Mouse (Mus musculus): Measurements from ENCODE around the gene Gbgt1.

Gbgt1 gene

GRCm38 (mm10) chr2:28532938-28533771, 36.5 kb downstream of the Gbgt1 start:
- DNase-seq = peak; percentile 91

DNA sequence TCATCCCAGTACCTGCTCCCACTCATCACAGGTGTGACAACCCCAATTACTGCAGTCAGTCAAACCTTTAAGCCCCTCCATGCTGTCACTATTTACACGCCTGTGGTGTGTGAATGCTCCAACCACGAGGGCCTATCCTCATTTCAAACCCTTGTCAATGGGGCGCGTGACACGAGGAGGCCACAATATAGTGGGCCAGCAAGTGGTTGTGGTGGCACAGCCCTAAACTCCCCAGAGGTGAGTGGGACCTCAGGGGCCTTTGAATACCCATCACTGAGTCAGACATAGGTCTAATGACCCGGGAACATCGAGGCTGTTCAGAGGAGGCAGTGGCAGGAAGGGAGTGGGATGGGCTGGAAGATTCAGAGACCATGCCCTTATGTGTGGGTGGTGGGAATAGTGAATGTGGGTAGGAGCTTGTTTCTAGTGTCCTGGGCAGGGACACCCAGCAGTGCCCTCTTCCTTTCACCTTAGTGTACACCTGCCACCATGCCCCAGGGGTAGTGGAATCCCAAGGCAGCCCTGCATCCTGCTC, 37.3 kb downstream of the Gbgt1 start:
- DNase-seq = no peak

- peak; percentile 76 for DNase-seq
These were observed 38.0 kb downstream of the Gbgt1 start for GRCm38 (mm10) chr2:28534436-28535262.

DNA sequence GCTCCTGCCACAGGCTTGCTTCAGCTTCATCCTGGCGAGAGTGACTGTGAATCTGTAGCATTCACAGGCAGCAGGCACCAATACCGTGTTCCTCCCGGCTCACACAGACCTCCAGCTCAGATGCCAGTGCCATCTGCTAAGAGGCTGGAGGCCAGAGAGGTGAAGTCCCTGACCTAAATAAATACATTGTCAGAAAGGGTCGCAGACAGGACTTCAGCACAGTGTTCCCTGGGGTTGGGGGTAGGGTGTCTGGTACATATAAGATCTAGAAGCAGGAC, 38.5 kb downstream of the Gbgt1 start:
- DNase-seq = no peak

GRCm38 (mm10) chr2:28535650-28536049, 39.0 kb downstream of the Gbgt1 start:
- DNase-seq = no peak

- DNase-seq = peak; percentile 41
These were observed 39.5 kb downstream of the Gbgt1 start for GRCm38 (mm10) chr2:28536166-28536565.

- DNase-seq = no peak
These were observed 40.3 kb downstream of the Gbgt1 start for GRCm38 (mm10) chr2:28536766-28537633.

DNA sequence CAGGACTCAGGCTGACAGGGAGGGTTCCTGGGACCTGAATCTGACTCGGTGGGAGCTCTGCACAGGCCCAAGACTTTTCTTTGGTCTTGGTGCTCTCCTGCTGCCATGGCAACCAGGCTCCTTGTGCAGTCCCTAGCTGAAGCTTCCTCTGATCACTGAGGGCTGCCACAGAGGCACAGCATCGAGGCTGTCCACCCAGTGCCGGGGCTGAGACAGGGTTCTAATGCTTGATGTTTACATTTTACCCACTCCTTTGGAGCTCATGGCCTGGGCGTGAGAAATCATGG, 40.9 kb downstream of the Gbgt1 start:
- DNase-seq = no peak

DNA sequence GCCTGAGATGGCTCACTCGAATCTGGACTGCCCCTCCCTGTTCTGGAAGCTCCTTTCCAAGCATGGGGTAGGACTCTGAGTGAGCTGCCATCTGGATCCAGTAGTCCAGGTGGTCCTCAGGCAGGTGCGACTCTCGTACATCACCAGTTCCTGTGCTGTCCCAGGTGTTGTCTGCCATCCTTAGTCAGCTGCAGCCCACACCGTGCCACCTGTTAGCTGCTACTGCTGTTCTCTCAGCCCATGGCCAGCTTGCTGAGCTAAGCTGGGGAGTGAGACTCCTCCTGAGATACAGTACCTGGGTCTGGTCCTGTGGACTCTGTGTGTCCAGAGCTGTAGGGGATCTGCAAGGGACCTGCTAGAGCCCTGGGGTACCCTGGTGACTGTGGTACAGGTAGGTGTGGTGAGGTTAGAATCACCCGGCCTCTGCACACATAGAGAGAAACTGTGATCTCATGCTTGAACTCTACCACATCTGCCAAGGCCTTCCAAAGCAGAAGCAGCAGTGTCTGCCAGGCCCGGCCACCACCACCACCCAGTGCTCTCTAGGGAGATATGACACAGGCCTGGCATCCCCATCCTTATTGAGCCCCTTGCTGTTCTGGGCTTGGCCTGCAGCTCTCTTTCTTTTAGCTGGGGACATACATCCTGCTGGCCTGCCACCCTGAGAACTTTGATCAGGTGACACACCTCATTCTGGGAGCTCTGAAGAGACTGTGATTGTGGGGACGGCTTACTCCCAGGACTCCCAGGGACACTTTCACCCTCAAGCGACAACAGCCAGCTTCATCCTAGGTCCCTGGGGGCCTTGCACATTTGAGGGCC, 41.5 kb downstream of the Gbgt1 start:
- no peak for DNase-seq

DNA sequence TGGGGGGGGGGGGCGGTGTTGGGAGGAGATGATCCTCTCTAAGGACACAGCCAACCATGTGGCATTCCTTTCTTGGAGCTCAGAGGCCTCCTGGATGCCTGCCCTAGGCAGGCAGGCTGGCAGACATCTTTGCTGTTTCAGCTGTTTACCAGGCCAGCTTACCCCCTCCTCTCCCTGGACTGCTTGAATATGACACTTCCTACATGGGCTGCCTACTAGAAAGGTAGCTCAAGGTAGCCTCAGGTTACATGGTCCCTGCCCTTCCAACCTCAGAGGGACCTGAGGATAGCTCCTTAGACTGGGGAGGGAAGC, 42.1 kb downstream of the Gbgt1 start:
- DNase-seq = no peak

GRCm38 (mm10) chr2:28539206-28539605, 42.5 kb downstream of the Gbgt1 start:
- peak; percentile 70 for DNase-seq

GRCm38 (mm10) chr2:28539949-28540348, 43.3 kb downstream of the Gbgt1 start:
- DNase-seq = no peak

DNA sequence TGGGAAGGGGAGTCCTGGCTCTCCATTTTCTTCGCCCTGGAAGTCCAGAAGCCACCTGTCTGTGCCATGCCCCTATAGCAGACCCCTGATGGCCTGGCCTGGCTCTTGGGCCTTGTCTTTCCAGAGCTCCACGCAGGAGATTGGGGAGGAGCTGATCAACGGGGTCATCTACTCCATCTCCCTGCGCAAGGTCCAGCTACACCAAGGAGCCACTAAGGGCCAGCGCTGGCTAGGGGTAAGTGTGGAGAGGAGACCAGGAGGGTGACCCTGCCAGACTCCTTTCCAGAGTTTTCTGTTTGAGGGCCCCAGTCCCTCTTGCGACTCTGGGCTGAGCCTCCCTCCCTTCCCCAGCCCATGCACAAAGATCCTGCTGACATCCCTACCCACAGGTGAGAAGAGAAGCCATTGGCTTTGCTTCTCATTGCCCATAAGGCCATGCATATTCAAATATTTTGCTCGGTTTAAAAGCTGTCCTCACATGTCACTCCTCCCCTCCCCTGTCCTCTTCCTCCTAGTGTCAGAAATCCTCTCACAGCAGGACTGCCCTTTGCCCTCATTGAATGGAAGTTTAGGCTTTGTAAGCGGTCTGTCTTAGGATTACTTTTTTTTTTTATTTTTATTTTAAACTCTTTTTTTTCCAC, 44.0 kb downstream of the Gbgt1 start:
- no peak for DNase-seq

DNA sequence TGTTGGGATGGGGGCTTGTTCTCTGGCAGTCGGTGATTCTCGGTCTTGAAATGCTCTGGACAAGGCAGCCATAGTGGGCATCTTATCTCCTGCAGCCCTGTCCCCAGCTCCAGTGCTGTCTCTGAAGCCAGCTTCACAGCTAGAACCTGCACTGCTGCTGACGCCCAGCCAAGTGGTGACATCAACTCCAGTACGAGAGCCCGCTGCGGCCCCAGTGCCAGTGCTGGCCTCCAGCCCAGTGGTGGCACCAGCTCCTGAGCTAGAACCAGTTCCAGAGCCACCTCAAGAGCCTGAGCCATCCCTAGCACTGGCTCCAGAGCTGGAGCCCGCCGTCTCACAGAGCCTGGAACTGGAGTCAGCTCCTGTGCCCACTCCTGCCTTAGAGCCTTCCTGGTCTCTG, 47.2 kb downstream of the Gbgt1 start:
- no peak for DNase-seq

GRCm38 (mm10) chr2:28545976-28546375, 49.3 kb downstream of the Gbgt1 start:
- no peak for DNase-seq

- DNase-seq = no peak
These were observed 49.9 kb downstream of the Gbgt1 start for GRCm38 (mm10) chr2:28546560-28546959.

DNA sequence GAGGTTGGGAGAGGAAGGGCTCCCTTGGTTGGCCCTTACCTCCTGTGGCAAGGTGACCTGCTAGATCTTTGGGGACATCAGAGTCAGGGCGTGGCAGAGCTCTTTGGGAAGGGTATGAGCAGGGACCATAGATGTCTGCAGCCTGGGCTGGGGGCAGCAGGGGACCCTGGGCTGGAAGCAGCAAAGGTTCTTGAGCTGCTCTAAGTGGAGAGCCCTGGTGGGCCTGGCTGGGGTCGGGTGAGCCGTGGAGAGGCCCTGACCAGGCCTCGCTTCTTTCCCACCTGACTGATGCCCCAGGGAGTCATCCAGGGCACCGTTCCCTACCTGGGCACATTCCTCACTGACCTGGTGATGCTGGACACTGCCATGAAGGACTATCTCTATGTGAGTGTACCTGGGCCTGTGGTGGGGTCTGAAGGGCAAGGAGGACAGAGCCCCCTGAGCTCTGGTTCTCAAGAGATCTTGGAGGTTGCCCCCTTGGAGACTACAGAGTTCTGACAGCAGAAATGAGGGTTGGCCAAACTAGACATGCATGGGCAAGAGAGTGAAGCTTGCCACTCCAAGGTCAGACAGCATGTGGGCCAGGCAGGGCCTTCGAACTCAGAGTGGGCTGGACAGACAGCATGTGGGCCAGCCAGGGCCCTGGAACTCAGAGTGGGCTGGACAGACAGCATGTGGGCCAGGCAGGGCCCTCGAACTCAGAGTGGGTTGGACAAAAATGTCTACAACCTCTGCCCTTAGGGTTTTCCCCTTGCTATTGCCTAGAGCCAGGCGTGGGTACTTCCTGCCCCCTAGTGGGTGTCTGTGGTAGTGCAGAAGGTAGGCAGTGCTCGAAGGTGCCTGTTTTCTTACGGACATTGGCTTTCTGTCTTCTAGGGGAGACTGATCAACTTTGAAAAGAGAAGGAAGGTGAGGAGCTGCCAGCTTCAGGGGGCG, 50.8 kb downstream of the Gbgt1 start:
- DNase-seq = peak; percentile 88

GRCm38 (mm10) chr2:28549157-28549556, 52.5 kb downstream of the Gbgt1 start:
- no peak for DNase-seq

GRCm38 (mm10) chr2:28552301-28552700, 55.6 kb downstream of the Gbgt1 start:
- no peak for DNase-seq
